Mouse (Mus musculus): ENCODE data around the gene Parp3.

- TF ChIP-seq CTCF (conservative IDR thresholded peaks at IDR 0.05; ENCODE audit: insufficient read depth, insufficient read length, low read depth, low read length) (no peak), POLR2A (IDR thresholded peaks at IDR 0.05; ENCODE audit: low read depth, low read length) (no peak)
These were observed 25.1 kb upstream of the Parp3 start for GRCm38 (mm10) chr9:106501846-106502245.

All from kidney, adult 2 months (tissue).